Mouse (Mus musculus): ENCODE results near the gene Atp6v1g1.

DNA sequence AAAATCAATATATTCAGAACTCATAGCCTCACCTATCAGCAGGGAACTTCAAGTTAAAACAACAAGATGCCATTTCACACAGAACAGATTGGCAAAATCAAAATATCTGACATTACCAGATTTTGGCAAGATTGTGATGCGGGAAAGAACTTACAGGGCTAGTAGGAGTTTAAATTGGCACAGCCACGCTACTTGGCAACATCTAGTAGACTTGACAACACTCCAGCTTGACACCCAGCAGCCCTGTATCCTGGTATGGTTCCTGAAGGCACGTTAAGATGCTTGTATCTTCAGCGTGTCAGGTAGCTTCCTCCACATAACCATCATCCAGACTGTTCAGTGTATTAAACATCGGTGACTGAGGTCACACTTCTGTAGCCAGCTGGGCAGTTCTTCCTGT is 37.1 kb upstream of the Atp6v1g1 start:
- TF ChIP-seq CTCF (conservative IDR thresholded peaks at IDR 0.05; ENCODE audit: insufficient read depth, insufficient read length, low read depth, low read length) (no peak), POLR2A (IDR thresholded peaks at IDR 0.05; ENCODE audit: low read depth, low read length) (no peak)
